Mouse (Mus musculus): ENCODE measurements at regions not wholly inside any gene's neighbourhood (a gene's known extent, or its start where the extent isn't known, plus 50 kb on each side); places are given as distances from the start of the nearest gene placed in this dataset.
"Not testable (repeated sequence)": the region's sequence is repeated elsewhere in the genome, so short reads cannot be mapped to it uniquely, and the experiment has no call there.

- Histone ChIP-seq H3K27ac (ENCODE audit: low read length) (no peak overlapping the region), H3K9ac (ENCODE audit: low read length) (no peak overlapping the region), H3K36me3 (ENCODE audit: control insufficient read depth, insufficient read depth, low read length) (no peaks in the 10 kb centered on the region), H3K9me3 (ENCODE audit: control insufficient read depth, low read length) (no peaks in the 10 kb centered on the region), H3K4me1 (replicated peaks; ENCODE audit: control insufficient read depth, insufficient read depth, low read length) (no peaks in the 10 kb centered on the region), H3K27me3 (ENCODE audit: control insufficient read depth, insufficient read depth, low read depth, low read length) (no peaks in the 10 kb centered on the region), H3K4me2 (ENCODE audit: low read depth, low read length) (no peak overlapping the region), H3K4me3 (ENCODE audit: low read length) (no peak overlapping the region)
- 35% methylated on average over 16 of the region's 16 CpGs for WGBS
- peak; percentile 61; the same call in 1 of the 2 replicates for ATAC-seq (ENCODE audit: low read depth)
Observed at GRCm38 (mm10) chr4:8084954-8085639, 153.7 kb downstream of the Car8 start.

GRCm38 (mm10) chr4:8079349-8079748 lies 159.5 kb downstream of the Car8 start:
- no peaks in the 10 kb centered on the region for H3K36me3 ChIP-seq (ENCODE audit: control insufficient read depth, insufficient read depth, low read length)
- no peak overlapping the region for H3K4me2 ChIP-seq (ENCODE audit: low read depth, low read length)
- ATAC-seq (ENCODE audit: low read depth) = peak; percentile 28; the same call in 1 of the 2 replicates
- no peak overlapping the region for H3K27ac ChIP-seq (ENCODE audit: low read length)
- WGBS = 25% methylated on average over 4 of the region's 4 CpGs
- no peak overlapping the region for H3K9ac ChIP-seq (ENCODE audit: low read length)
- no peaks in the 10 kb centered on the region for H3K4me1 ChIP-seq (replicated peaks; ENCODE audit: control insufficient read depth, insufficient read depth, low read length)
- no peaks in the 10 kb centered on the region for H3K27me3 ChIP-seq (ENCODE audit: control insufficient read depth, insufficient read depth, low read depth, low read length)
- no peak overlapping the region for H3K4me3 ChIP-seq (ENCODE audit: low read length)
- H3K9me3 ChIP-seq (ENCODE audit: control insufficient read depth, low read length) = no peaks in the 10 kb centered on the region

DNA sequence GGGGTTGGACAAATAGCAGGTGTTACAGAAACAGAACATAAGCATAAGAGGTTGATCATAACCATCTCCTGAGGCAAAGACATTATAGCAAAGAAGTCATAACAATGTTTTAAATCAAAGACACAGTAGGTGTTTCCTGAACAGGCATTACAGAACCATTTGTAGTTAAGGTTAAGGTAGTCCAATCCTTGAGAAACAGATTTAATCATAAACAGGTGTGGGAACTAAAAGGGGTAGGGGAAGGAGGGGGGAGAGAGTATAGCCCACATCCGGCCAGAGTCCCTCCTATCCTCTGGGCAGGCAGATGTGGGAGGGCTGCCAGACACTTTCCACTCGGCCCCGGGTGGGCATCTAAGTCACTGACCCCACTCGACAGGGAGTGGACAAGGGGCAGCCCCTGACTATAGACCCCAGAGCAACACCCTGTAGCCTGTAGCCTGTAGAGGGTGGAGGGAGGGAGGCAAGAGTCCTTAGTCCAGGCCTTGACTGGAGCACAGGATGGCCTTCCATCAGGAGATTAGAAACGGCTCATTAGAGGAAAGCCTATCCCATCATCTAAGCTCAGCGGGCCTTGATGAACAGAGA lies 165.8 kb downstream of the Car8 start:
- Histone ChIP-seq H3K4me3 (ENCODE audit: low read length) (no peak overlapping the region), H3K9me3 (ENCODE audit: control insufficient read depth, low read length) (no peaks in the 10 kb centered on the region), H3K27ac (ENCODE audit: low read length) (no peak overlapping the region), H3K9ac (ENCODE audit: low read length) (no peak overlapping the region), H3K4me1 (replicated peaks; ENCODE audit: control insufficient read depth, insufficient read depth, low read length) (no peaks in the 10 kb centered on the region), H3K4me2 (ENCODE audit: low read depth, low read length) (no peak overlapping the region), H3K36me3 (ENCODE audit: control insufficient read depth, insufficient read depth, low read length) (no peaks in the 10 kb centered on the region), H3K27me3 (ENCODE audit: control insufficient read depth, insufficient read depth, low read depth, low read length) (no peaks in the 10 kb centered on the region)
- no peak for ATAC-seq (ENCODE audit: low read depth)
- WGBS = 70% methylated on average over 6 of the region's 6 CpGs

DNA sequence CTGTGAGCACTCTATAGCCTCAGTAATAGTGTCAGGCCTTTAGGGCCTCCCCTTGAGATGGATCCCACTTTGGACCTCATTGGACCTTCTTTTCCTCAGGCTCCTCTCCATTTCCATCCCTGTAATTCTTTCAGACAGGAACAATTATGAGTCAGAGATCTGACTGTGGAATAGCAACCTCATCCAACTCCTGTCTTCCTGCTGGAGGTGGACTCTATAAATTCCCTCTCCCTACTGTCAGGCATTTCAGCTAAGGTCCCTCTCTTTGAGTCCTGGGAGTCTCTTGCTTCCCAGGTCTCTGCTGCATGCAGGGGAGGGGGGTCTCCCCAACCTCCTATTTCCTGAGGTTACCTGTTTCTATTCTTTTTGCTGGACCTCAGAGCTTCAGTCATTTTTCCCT lies 168.1 kb downstream of the Car8 start:
- H3K9ac ChIP-seq (ENCODE audit: low read length); H3K4me2 ChIP-seq (ENCODE audit: low read depth, low read length); H3K9me3 ChIP-seq (ENCODE audit: control insufficient read depth, low read length); H3K4me1 ChIP-seq (replicated peaks; ENCODE audit: control insufficient read depth, insufficient read depth, low read length); H3K27ac ChIP-seq (ENCODE audit: low read length); H3K27me3 ChIP-seq (ENCODE audit: control insufficient read depth, insufficient read depth, low read depth, low read length); H3K36me3 ChIP-seq (ENCODE audit: control insufficient read depth, insufficient read depth, low read length); H3K4me3 ChIP-seq (ENCODE audit: low read length); ATAC-seq (ENCODE audit: low read depth): not testable (repeated sequence)

- Histone ChIP-seq H3K27ac (ENCODE audit: low read length) (no peak overlapping the region), H3K27me3 (ENCODE audit: control insufficient read depth, insufficient read depth, low read depth, low read length) (no peaks in the 10 kb centered on the region), H3K4me3 (ENCODE audit: low read length) (no peak overlapping the region), H3K4me2 (ENCODE audit: low read depth, low read length) (no peak overlapping the region), H3K9ac (ENCODE audit: low read length) (no peak overlapping the region), H3K36me3 (ENCODE audit: control insufficient read depth, insufficient read depth, low read length) (no peaks in the 10 kb centered on the region), H3K9me3 (ENCODE audit: control insufficient read depth, low read length) (no peaks in the 10 kb centered on the region), H3K4me1 (replicated peaks; ENCODE audit: control insufficient read depth, insufficient read depth, low read length) (no peaks in the 10 kb centered on the region)
- 22% methylated on average over 2 of the region's 2 CpGs for WGBS
- ATAC-seq (ENCODE audit: low read depth) = no peak
Observed at GRCm38 (mm10) chr4:8068086-8068485, 170.8 kb downstream of the Car8 start.

GRCm38 (mm10) chr4:8041776-8042175 lies 197.1 kb downstream of the Car8 start:
- Histone ChIP-seq H3K4me3 (ENCODE audit: low read length) (no peak overlapping the region), H3K27ac (ENCODE audit: low read length) (no peak overlapping the region), H3K9me3 (ENCODE audit: control insufficient read depth, low read length) (no peaks in the 10 kb centered on the region), H3K4me2 (ENCODE audit: low read depth, low read length) (no peak overlapping the region), H3K9ac (ENCODE audit: low read length) (no peak overlapping the region), H3K36me3 (ENCODE audit: control insufficient read depth, insufficient read depth, low read length) (no peaks in the 10 kb centered on the region), H3K27me3 (ENCODE audit: control insufficient read depth, insufficient read depth, low read depth, low read length) (no peaks in the 10 kb centered on the region), H3K4me1 (replicated peaks; ENCODE audit: control insufficient read depth, insufficient read depth, low read length) (no peaks in the 10 kb centered on the region)
- 84% methylated on average over 4 of the region's 4 CpGs for WGBS
- ATAC-seq (ENCODE audit: low read depth) = no peak

DNA sequence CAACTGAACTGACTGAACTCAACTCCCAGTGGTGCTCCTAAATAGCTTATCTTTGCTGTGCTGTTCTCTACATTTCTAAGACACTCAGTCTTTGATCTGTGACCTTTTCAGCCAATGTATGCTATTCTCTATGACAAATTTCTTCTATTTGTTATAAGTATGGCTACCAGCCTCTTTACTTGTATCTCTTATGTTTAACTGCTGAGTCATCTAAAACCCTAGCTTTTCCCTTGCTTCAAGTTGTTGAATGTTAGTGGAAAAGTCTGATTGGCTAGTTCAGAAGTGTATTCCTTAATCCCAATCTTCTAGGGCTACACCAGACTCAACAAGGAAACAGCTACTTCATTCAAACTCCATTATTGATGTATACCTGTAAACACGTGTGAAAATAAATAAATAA lies 201.0 kb downstream of the Car8 start:
- no peaks in the 10 kb centered on the region for H3K4me1 ChIP-seq (replicated peaks; ENCODE audit: control insufficient read depth, insufficient read depth, low read length)
- H3K4me2 ChIP-seq (ENCODE audit: low read depth, low read length) = no peak overlapping the region
- 88% methylated on average over 1 of the region's 1 CpGs for WGBS
- H3K4me3 ChIP-seq (ENCODE audit: low read length) = no peak overlapping the region
- H3K36me3 ChIP-seq (ENCODE audit: control insufficient read depth, insufficient read depth, low read length) = no peaks in the 10 kb centered on the region
- H3K9ac ChIP-seq (ENCODE audit: low read length) = no peak overlapping the region
- no peak for ATAC-seq (ENCODE audit: low read depth)
- no peaks in the 10 kb centered on the region for H3K27me3 ChIP-seq (ENCODE audit: control insufficient read depth, insufficient read depth, low read depth, low read length)
- no peak overlapping the region for H3K27ac ChIP-seq (ENCODE audit: low read length)
- no peaks in the 10 kb centered on the region for H3K9me3 ChIP-seq (ENCODE audit: control insufficient read depth, low read length)

DNA sequence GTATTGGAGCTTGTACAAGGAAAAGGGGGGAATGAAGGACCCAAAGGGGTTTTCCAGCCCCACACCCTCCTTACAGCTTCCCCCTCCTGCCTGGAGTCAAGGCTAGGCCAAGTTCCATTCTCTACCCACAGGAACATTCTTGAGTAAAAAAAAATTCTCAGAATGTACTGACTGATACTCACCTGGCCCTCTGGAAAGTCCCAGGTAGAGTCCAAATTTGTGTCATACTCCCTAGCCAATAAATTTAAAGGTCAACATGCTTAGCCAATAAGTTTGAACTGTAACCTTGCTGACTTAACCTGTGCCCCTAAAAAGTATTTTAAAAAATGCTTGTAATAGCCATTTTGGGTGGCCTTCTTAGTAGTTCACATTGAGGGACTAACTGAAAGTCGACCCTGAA lies 205.4 kb downstream of the Car8 start:
- not testable (repeated sequence) for H3K9ac ChIP-seq (ENCODE audit: low read length); ATAC-seq (ENCODE audit: low read depth); H3K9me3 ChIP-seq (ENCODE audit: control insufficient read depth, low read length); H3K4me3 ChIP-seq (ENCODE audit: low read length); H3K4me1 ChIP-seq (replicated peaks; ENCODE audit: control insufficient read depth, insufficient read depth, low read length); H3K4me2 ChIP-seq (ENCODE audit: low read depth, low read length); H3K27me3 ChIP-seq (ENCODE audit: control insufficient read depth, insufficient read depth, low read depth, low read length); H3K36me3 ChIP-seq (ENCODE audit: control insufficient read depth, insufficient read depth, low read length); H3K27ac ChIP-seq (ENCODE audit: low read length)
- 71% methylated on average over 1 of the region's 1 CpGs for WGBS

GRCm38 (mm10) chr4:8005155-8005554 lies 233.7 kb downstream of the Car8 start:
- ATAC-seq (ENCODE audit: low read depth) = no peak
- no peak overlapping the region for H3K27ac ChIP-seq (ENCODE audit: low read length)
- 20% methylated on average over 1 of the region's 1 CpGs for WGBS
- H3K4me2 ChIP-seq (ENCODE audit: low read depth, low read length) = no peak overlapping the region
- no peaks in the 10 kb centered on the region for H3K36me3 ChIP-seq (ENCODE audit: control insufficient read depth, insufficient read depth, low read length)
- H3K9me3 ChIP-seq (ENCODE audit: control insufficient read depth, low read length) = no peaks in the 10 kb centered on the region
- no peaks in the 10 kb centered on the region for H3K4me1 ChIP-seq (replicated peaks; ENCODE audit: control insufficient read depth, insufficient read depth, low read length)
- no peaks in the 10 kb centered on the region for H3K27me3 ChIP-seq (ENCODE audit: control insufficient read depth, insufficient read depth, low read depth, low read length)
- H3K9ac ChIP-seq (ENCODE audit: low read length) = no peak overlapping the region
- H3K4me3 ChIP-seq (ENCODE audit: low read length) = no peak overlapping the region

GRCm38 (mm10) chr4:7997575-7997953 lies 241.3 kb downstream of the Car8 start:
- no peak for ATAC-seq (ENCODE audit: low read depth)
- Histone ChIP-seq H3K27me3 (ENCODE audit: control insufficient read depth, insufficient read depth, low read depth, low read length) (no peaks in the 10 kb centered on the region), H3K27ac (ENCODE audit: low read length) (no peak overlapping the region), H3K4me1 (replicated peaks; ENCODE audit: control insufficient read depth, insufficient read depth, low read length) (no peaks in the 10 kb centered on the region), H3K4me3 (ENCODE audit: low read length) (no peak overlapping the region), H3K9ac (ENCODE audit: low read length) (no peak overlapping the region), H3K36me3 (ENCODE audit: control insufficient read depth, insufficient read depth, low read length) (no peaks in the 10 kb centered on the region), H3K9me3 (ENCODE audit: control insufficient read depth, low read length) (no peaks in the 10 kb centered on the region), H3K4me2 (ENCODE audit: low read depth, low read length) (no peak overlapping the region)
